Mouse (Mus musculus) Muller cell, postnatal 12 days (primary cell): Measurements from ENCODE around the gene Sec14l1.

ENCODE experiments used
- DNase-seq: peaks from one replicate; pipeline ENCODE4 v3.0.0-alpha.2; 2015; ENCODE audit errors: inconsistent ontology term

The Sec14l1 gene

DNA sequence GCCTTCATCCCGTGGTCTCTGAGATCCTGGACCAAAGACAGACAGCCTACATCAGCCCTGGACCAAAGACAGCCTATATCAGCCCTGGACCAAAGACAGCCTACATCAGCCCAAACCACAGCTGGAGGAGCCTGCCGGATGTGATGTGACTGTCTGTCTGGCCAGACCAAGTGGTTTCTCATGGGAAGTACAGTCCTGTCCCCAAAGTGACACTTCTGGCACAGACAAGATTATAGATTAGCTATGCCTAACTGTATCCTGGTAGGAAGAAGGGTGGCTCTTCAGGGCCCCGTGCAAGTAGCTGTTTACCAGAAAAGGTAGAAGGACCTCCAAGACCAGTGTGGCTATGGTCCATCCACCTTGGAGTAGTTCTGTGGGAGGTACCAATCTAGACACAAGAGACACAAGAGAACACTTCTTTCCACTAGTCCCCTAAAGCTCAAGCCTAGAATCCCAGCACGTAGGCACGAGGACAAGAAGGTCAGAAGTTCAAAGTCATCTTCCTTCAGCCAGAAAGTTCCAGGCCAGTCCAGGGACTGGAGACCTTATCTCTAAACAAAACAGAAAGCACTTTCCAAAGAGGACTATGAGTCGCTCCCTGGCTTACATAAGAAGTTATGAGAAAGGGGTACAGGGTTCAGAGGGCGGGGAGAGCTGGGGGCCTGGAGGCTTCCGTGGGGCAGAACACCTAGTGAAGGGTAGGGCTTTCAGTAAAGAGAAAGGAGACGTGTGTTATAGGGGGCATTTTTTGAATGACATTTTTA, 27.8 kb upstream of the Sec14l1 start:
- no peak for DNase-seq

DNA sequence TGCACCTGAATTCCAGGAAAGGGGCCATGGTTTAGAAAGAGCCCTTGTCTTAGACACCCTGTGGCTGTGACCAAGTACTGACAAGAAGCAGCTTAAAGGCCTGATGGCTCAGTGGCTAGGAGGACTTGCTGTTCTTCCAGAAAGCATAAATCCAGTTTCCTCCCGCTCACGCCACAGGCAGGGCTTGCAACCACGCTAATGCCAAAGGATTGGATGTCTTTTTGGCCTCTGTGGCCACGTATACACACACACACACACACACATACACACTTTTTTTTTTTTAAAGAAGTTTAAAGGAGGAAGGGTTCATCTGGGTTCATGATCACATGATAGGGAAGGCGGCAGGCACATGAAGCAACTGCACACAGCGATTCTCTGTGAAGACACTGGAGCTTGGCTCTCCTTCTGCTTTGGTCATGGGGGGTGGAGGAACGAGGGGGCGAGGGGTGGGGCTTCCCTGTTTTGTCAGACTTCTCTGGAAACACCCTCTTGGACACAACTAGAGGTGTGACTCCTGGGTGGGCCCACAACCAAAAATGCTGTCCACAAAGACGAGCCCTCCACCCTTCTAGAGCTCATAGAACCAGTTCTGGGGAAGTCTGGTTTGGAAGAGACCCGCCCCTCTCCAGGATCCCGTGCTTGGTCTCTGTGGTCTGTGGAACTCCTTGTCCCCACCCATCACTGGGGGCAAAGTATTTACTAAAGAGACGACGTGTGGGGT, 26.5 kb upstream of the Sec14l1 start:
- no peak for DNase-seq

DNA sequence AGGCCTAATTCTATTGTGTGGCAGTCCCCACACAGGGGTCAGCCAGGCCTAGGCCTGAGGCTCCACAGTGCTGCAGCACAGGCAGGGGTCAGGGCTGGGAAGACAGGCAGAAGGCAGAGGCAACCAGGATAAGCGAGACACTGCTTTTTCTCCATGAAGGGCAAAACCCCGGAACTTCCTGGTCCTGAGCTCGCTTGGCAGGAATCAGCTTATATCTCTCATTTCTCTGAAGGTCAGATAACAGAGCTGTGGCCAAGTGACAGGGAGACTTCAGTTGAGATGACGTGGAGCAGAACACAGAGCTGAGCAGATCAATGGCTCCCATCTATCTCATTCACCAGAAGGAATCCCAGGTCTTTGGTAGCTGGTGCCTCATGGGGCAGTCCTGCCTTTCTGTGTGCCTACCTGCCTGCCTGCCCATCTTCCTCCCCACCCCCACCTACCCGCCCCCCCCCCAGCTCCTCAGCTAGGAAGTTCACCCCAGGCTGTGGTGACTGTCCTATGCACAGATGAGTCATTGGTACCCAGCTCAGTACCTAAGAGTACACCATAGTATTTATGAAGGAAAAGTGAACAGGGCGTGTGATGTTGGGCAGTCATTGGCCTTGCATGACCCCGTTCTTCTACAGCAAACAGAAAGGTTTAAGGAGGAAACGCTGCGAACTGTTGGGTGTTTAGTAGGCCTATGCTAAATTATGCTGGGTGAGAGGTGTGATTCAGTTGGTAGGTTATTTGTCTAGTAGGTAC, 25.1 kb upstream of the Sec14l1 start:
- no peak for DNase-seq

DNA sequence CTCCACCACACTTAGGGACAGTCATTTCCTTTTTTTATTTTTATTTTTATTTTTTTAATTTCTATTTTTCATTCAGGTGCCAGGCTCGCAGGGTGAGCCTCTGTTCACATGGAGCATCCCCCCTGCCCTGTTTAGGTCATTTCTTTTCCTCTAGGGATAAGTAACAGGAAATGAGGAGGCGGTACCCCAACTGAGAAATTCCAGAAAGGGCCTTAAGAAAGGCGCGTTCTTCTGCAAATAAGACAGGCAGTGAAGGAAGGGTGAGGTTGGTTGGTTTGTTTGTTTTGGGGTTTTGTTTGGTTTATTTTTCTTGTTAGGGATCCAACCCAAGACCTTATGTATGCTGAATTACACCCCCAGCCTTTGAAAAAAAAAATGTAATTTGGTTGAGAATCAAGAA, 23.6 kb upstream of the Sec14l1 start:
- DNase-seq = no peak

DNA sequence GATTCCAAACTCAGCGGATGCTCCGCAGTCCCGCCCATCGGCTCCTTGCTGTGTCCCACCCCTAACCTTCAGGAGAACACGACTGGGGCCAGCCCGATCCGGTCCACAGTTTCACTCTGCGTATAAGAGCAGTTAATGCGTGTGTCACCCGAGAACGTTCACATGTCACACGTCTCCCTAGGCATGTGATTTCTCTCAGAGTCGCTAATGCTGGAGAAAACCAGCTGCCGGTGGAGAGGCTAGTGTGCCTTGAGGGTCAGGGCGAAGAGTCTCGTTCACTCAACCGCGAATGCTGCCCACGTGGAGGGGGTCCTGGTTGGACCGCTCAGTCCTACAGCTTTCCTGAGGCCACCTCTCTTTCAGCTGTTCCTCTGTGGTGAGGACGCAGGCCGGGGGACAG, 23.1 kb upstream of the Sec14l1 start:
- no peak for DNase-seq

DNA sequence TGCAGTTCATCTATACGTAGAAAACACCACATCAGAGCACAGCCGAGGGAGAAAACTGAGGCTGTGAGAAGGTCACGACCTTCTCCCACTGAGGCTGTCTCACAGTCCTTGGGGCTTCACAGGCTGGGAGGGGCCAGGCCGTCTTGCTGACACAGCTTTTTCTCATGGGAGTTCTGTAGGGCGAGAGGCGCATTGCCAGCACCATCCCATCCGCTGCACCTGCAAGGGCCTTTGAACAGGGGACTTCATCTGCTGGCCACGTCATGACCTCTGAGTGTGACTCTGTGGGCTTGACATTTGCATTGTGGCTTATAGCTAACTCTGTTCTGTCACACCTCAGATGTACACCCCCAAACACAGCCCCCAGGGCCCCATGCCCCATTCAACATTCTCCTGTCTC, 22.3 kb upstream of the Sec14l1 start:
- DNase-seq = no peak

DNA sequence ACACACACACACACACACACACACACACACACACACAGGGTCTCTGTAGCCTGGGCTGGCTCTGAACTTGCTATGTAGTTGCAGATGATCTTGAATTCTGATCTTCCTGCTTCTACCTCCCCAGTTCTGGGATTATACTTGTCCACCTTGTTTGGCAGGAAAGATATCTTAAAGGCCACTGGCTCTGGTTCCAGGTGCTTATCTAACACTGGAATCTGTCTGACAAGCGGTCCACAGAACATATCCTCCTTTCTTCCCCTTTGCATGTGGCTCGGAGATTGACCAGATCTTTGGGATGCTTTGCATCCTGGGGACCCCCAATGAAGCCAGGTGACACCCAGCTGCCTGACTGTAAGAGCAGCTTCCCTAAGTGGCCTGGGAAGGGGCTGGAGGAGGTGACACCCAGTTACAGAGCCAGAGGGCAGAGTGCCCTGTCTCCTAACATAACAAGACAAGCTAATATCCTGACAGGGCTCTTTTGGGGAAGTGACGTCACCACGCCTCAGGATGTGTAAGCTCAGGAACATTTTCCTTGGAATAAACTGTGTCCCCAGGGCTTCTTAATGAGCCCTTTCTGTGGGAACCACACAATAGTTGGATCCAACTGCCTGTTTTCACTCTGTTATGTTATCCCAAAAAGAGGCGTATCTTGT, 20.9 kb upstream of the Sec14l1 start:
- no peak for DNase-seq

DNA sequence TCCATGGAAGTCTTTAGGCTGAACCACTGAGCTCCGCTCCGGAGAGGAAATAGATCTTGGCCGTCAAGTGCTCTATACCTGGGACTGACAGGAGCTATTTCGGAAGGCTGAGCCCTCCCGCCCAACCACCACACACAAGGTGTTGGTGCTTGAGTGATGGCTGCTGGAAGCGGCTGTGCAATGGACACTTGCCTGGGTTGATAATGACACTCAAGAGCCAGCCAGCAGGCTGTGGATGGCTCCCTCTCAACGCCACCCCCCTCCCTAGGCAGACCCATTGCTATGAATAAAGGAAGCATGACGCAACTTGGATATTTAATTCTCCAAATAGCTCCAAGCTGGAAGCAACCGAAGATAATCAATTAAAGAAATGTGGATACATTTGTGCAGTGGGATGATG, 20.3 kb upstream of the Sec14l1 start:
- DNase-seq = no peak

DNA sequence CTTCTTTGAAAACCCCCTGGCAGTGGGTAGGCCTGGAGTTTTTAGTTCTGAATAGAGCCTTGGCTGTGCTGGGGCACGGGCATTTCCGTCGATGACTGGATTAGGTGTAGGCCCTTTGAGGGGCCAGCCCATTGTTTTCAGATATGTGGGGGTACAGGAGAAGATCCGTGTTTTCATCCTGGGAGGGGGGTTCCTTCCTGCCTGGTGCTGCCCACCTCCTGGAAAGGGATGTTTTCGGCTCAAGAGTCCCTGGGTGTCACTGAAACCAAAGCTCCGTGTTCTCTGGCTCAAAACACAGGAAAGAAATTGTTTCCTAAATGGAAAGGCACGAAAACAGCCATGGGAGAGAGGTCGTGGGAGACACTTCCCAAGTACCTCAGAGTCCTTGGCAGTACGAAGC, 17.9 kb upstream of the Sec14l1 start:
- no peak for DNase-seq

DNA sequence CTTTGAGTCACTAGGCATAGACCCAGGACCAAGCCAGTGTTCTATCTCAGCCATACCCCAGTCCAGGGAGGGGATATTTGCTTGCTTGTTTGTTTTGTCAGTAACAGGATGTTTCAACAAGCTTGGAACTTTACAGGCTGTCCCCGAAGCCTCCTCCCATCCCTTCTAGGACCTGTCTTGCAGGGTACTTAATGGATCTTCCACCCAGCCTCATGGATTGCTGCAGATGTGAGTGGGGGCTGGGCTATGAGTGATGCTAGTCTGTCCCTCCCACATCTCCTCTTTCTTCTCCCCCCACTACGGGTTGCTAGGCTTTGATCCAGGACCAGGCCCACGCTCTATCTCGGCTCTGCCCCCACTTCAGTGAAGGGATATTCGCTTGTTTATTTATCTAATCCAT, 16.8 kb upstream of the Sec14l1 start:
- no peak for DNase-seq

DNA sequence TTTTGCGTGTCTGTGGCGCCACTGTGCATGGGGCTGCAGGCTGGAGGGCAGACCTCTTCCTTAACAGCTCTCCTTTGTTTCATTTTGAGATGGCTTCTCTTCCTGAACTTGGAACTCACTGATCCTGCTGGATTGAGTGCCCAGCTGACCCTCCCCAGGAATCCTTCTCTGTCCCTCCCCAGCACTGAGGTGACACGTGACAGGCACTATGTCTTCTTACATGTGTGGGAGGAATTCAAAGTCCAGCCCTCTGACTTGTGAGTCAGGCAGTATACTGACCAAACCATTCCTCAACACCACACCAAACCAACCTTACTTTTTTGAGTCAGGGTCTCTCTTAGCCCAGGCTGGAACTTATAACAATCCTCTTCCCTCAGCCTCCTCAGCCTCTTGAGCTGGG, 16.2 kb upstream of the Sec14l1 start:
- no peak for DNase-seq

DNA sequence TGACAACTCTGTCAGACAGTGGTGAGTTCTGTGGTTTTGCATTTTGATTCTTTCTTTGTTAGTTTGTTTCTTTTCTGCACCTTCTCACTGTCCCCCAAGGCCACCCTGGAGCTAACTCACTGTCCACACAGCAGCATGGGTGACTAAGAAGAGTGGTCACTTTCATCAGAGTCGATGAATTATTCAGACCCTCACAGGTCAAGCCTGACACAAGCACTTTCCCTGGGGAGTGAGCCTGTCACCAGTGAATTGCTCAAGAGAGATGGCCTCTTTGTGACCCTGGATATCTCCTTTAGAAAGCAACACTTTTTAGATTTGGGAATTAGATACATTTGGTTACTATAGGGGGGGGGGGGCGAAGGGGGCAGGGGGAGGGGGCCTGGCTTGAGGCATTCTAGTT, 15.6 kb upstream of the Sec14l1 start:
- DNase-seq = no peak

DNA sequence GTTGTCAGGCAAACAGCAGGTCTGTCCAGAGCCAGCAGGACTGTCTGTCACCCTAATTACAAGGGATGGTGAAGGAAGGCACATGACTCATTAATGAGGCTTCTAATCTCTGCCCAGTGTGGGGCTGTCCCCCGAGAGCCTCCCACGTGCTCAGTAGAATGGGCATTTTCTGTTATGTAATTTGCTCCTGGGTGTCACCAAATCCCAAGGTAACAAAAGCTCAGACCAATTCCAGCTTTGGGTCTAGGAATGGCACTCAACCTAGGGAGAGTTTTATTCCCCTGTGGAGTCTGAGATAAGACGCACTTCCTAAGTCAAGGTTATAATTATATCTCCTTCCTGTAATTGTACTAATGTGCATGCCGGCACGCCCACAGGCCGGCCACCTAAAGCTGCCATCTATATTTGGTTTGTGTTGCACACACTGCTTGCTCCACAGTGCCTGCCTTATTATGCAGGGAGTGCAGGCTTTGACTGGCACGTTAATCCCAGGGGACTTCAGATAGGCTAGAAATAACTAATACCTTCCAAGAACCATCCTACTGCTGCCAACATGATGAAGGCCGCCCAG, 13.5 kb upstream of the Sec14l1 start:
- peak; percentile 73 for DNase-seq

DNA sequence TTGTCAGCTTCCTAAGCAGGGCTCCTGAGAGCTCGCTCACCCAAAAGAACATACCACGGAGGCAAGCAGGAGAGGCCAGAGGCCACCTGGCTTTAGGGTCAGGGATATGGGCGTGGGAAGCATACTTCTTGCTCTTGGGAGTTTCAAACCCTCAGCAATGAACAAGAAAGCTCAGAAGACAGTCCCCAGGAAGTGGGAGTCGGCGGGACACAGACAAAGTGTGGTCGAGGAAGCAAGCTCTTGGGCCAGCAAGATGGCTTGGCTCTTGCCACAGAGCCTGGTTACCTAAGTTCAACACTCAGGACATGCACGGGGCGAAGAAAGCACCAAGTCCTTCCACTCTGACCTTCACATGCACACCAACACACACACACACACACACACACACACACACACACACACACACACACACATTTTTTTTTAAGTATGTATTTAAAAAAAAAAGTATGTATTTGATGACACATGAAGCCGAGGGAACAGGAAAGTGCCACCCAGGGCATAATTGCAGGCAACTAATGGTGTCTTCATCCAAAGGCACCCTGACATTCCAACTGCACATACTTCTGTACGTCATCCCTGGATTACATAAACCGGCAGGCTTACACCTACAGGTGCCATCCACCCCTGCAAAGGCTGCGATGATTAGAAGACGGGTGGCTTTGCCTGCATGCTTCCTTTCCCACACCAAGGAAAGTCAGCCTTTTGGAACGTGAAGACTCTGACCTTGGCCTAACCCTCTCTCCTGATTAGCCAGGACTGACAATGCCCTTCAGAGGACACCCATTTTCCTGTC, 12.8 kb upstream of the Sec14l1 start:
- DNase-seq = no peak

DNA sequence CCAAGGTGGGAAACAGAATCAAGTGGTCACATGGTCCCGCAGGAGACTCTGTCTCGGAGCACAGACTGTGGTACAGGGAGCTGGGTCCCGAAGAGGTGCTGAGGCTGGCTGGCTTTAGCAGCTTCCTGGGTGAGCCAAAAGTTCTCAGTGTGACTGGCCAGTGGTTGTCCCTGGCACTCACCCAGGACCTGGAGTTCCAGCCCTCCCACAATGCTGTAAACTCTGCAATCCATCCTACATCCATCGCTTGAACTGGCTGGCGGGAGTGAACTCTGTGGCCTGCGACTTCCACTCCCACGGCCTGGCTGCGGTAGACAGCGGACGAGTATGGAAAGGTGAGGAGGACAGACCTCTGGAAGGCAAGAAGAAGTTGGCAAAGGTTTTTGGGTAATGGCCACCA, 11.4 kb upstream of the Sec14l1 start:
- DNase-seq = peak; percentile 31

DNA sequence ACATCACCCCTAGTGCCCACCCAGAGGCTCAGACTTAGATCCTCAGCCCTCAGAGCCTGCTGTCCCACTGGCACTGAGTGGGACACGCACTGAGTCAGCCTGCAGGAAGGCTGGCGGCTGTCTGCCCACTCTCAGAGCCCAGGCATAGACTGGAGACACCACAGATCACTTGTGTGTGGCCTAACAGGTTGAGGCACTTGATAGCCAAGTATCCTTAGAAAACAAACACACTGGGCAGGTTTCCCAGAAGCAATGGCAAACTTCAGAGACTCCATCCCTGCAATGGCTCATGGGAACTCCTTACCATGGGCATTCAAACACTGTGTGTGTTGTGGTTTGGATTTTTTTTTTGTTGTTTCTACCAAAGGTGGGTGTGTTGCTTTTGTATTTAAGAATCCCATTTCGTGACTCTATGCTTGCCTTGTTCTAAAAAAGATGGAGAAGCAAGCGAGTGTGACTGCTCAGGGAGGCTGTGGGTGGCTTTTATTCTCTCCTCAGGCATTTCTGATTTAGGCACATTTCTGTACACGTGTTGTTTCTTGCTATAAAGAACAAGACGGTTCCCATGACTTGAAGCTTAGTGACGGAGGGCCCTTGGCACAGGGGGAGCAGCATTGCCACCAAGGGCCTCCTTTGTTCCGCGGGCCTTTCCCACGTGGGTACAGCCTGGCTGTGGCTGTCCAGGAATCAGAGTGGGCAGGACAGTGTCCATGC, 10.8 kb upstream of the Sec14l1 start:
- DNase-seq = no peak

DNA sequence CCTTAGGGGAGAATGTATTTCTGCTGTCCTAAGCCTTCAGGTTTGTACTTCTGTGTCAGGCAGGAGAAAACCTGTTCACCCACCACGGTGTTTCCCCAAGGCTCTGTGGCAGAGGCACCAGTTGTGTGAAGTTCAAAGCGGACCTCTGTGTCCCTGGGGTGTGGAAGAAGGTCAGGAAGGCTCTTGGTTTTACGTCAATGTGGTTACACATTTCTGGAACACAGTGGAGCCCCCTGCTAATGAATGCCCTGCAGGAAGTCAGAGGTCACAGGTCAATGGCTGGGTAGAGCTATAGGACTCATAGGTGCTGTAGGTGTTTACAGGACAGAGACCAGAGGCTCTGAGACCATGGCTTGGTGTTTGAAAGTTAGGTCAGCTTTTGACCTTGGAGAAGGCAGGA, 9.7 kb upstream of the Sec14l1 start:
- DNase-seq = no peak

DNA sequence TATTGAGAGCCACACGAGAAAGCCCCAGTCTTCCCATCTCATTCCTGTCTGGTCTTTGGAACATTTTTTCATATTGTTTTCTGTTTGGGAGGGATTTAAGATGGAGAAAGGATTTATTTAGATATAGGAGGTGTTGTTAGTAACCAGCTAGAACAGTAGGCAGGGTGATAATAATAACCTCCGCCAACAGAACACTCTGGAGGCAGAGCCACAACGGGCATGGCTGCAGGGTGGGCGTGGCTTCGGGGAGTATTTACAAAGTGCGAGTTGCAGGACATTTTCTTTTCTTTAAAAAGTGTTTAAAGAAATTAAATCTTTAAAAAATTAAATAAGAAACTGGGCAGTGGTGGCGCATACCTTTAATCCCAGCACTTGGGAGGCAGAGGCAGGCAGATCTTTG, 9.1 kb upstream of the Sec14l1 start:
- no peak for DNase-seq

DNA sequence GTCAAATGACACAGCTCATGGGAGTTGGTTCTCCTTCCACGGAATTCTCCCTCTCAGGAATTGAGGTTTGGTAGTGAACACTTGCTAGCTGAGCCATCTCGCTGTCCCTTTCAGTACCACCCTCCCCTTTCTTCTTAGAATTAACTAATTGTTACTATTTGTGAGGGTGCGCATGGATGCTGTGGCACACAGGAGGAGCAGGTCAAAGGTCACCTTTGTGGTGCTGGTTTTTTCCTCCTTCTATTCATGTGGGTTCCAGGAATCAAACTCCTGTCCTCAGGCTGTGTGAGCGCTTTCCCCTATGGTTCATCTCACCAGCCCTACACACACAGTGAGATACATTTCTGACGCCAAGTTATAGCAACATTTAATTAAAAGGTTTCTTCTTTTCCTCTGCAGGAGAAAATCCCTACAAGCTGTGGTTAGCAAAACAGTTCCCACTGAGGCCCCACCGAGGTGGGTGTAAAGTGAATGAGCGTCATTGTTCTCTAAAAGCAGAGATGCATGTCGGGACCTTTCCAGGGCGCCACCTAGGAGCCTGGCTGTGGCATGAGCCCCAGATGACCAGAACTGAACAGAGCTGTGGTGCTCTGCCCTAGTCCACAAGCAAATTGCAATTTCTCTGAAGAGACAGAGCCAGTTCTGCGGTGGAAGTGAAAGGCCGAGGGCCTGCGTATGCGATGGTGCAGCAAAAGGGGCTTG, 8.2 kb upstream of the Sec14l1 start:
- DNase-seq = peak; percentile 60

DNA sequence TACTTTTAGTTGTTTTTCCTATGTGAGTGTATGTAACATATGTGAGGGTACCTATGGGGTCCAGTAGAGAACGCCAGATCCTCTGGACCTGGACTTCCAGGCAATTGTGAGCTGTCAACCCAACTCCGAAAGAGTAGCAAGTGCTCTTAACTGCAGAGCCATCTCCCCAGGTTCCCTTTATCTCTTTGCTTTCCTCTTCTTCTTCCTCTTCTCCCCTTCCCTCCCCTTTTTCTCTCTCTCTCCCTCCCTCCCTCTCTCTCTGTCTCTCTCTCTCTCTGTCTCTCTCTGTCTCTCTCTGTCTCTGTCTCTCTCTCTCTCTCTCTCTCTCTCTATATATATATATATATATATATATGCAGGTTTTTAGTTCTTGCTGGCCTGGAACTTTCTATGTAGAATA, 7.1 kb upstream of the Sec14l1 start:
- no peak for DNase-seq
